Comparison of ENCODE assay signal across 8 mouse cellular contexts in genomic region chr13:13538585-13539300, GRCm38 (mm10). TPM values are rescaled to one million over a fixed set of nuclear protein-coding genes. Genes with fewer than 3 reads are reported as not detected.
DNase-seq lines count a peak whose midpoint lies in the region.

No protein-coding gene starts in this region.

- peak; percentile 35 for DNase-seq in embryo, embryonic 11 days
- DNase-seq in embryo, embryonic 9.5 days (ENCODE audit: extremely low spot score), result no peak
- DNase-seq in urinary bladder, postnatal 25 days (ENCODE audit: low spot score), result peak; percentile 29
- no peak for DNase-seq in urinary bladder, adult 2 months (ENCODE audit: low spot score)
- DNase-seq in heart, adult 8-10 months (ENCODE audit: low spot score), result peak; percentile 88
- DNase-seq in kidney, postnatal 10 days, result peak; percentile 51
- peak; percentile 13 for DNase-seq in mesoderm, embryonic 11.5 days (ENCODE audit: low read depth, low spot score)
- DNase-seq in B cell, adult 2 months, result no peak

RNA-seq across cellular contexts. Expression of gene Lyst, which starts 51.5 kb away (rescaled TPM):
- 5.1 and 18.2 TPM in 2 replicates for polyA plus RNA-seq in urinary bladder, adult 2 months (2012; rRNA removed)
- 1 to 10 TPM; 6.1 to 9.4 (median 7.7) TPM for total RNA-seq in heart, adult 8-10 months (2022)

Comparison
In these comparisons a context has a peak if more than half of its experiments do, and no peak if none do; other contexts are left out.
1. DNase-seq: peak in embryo, embryonic 11 days (single experiment), urinary bladder, postnatal 25 days (single experiment), heart, adult 8-10 months (single experiment), kidney, postnatal 10 days (single experiment) and mesoderm, embryonic 11.5 days (single experiment); none in embryo, embryonic 9.5 days (single experiment), urinary bladder, adult 2 months (single experiment) and B cell, adult 2 months (0 of 2).